Mouse (Mus musculus): ENCODE measurements around the gene Fhl3.

GRCm38 (mm10) chr4:124667476-124668033, 32.9 kb upstream of the Fhl3 start:
- no peak for TF ChIP-seq EP300 (IDR thresholded peaks at IDR 0.05; ENCODE audit: low read depth)
- TF ChIP-seq CTCF (IDR thresholded peaks at IDR 0.05; ENCODE audit: low read depth) = no peak

Measured in heart, postnatal 0 days (tissue).